Mouse (Mus musculus) E14TG2a.4 (cell line): ENCODE results near the gene Cela1.
A peak's percentile ranks its signal among the peaks of the same experiment; 100 is the strongest.

Experiments
- H3K27me3 ChIP-seq: 2 replicates; pipeline ENCODE4 v1.6.1; 2014; ENCODE audit warnings: low read length, control low read depth; ENCODE audit not compliant: insufficient read depth
- H3K36me3 ChIP-seq: 2 replicates; pipeline ENCODE4 v1.6.1; 2014; ENCODE audit warnings: low read length, control low read depth; ENCODE audit not compliant: insufficient read depth
- H3K4me1 ChIP-seq: replicated peaks from 2 replicates; pipeline ENCODE4 v1.6.1; 2014; ENCODE audit warnings: low read depth, low read length, control low read depth
- H3K4me3 ChIP-seq: replicated peaks from 2 replicates; pipeline ENCODE4 v1.5.1; 2014; ENCODE audit warnings: mild to moderate bottlenecking, low read length
- H3K9me3 ChIP-seq: 2 replicates; pipeline ENCODE4 v1.6.1; 2014; ENCODE audit warnings: low read length, control low read depth
- CTCF ChIP-seq: conservative IDR thresholded peaks from 2 replicates; pipeline ENCODE4 v1.5.1; 2014; ENCODE audit warnings: low read length
- NANOG ChIP-seq: IDR thresholded peaks from 2 replicates; pipeline ENCODE4 v1.6.1; 2014; ENCODE audit warnings: borderline replicate concordance, low read length, mixed read lengths
- POU5F1 ChIP-seq: IDR thresholded peaks from 2 replicates; pipeline ENCODE4 v1.6.1; 2014; ENCODE audit warnings: low read length, borderline replicate concordance

Gene Cela1

GRCm38 (mm10) chr15:100726721-100727120 lies 39.0 kb upstream of the Cela1 start:
- no peaks in the 10 kb centered on the region for H3K36me3 ChIP-seq
- H3K4me1 ChIP-seq = peaks cover 35% of the 10 kb centered on the region
- H3K9me3 ChIP-seq = no peaks in the 10 kb centered on the region
- TF ChIP-seq CTCF = no peak
- TF ChIP-seq NANOG = no peak
- no peak for TF ChIP-seq POU5F1
- no peak overlapping the region for H3K4me3 ChIP-seq
- peaks cover 77% of the 10 kb centered on the region for H3K27me3 ChIP-seq

GRCm38 (mm10) chr15:100723505-100723904 lies 35.8 kb upstream of the Cela1 start:
- Histone ChIP-seq H3K36me3 (no peaks in the 10 kb centered on the region), H3K27me3 (peaks cover 56% of the 10 kb centered on the region), H3K4me3 (no peak overlapping the region), H3K4me1 (peaks cover 36% of the 10 kb centered on the region), H3K9me3 (no peaks in the 10 kb centered on the region)
- TF ChIP-seq CTCF = no peak
- no peak for TF ChIP-seq NANOG
- TF ChIP-seq POU5F1 = no peak

- Histone ChIP-seq H3K4me1 (peaks cover 28% of the 10 kb centered on the region), H3K36me3 (no peaks in the 10 kb centered on the region), H3K4me3 (no peak overlapping the region), H3K27me3 (peaks cover 46% of the 10 kb centered on the region), H3K9me3 (no peaks in the 10 kb centered on the region)
- no peak for TF ChIP-seq NANOG
- no peak for TF ChIP-seq POU5F1
- no peak for TF ChIP-seq CTCF
These were observed 34.8 kb upstream of the Cela1 start for GRCm38 (mm10) chr15:100722564-100722963.

GRCm38 (mm10) chr15:100722026-100722425 lies 34.3 kb upstream of the Cela1 start:
- TF ChIP-seq CTCF (no peak), POU5F1 (no peak), NANOG (no peak)
- peaks cover 41% of the 10 kb centered on the region for H3K27me3 ChIP-seq
- H3K4me1 ChIP-seq = peaks cover 28% of the 10 kb centered on the region
- no peaks in the 10 kb centered on the region for H3K9me3 ChIP-seq
- no peaks in the 10 kb centered on the region for H3K36me3 ChIP-seq
- no peak overlapping the region for H3K4me3 ChIP-seq

- peaks cover 28% of the 10 kb centered on the region for H3K4me1 ChIP-seq
- TF ChIP-seq NANOG (no peak), CTCF (no peak), POU5F1 (no peak)
- H3K9me3 ChIP-seq = no peaks in the 10 kb centered on the region
- peaks cover 3% of the 10 kb centered on the region for H3K36me3 ChIP-seq
- no peak overlapping the region for H3K4me3 ChIP-seq
- peaks cover 35% of the 10 kb centered on the region for H3K27me3 ChIP-seq
These were observed 33.7 kb upstream of the Cela1 start for GRCm38 (mm10) chr15:100721445-100721844.

- peak overlapping the region; percentile 67 for H3K4me3 ChIP-seq
- peaks cover 25% of the 10 kb centered on the region for H3K27me3 ChIP-seq
- H3K9me3 ChIP-seq = no peaks in the 10 kb centered on the region
- H3K4me1 ChIP-seq = peaks cover 31% of the 10 kb centered on the region
- TF ChIP-seq POU5F1 = no peak
- peak; percentile 30; the same call in 1 of the 2 replicates for TF ChIP-seq NANOG
- peaks cover 17% of the 10 kb centered on the region for H3K36me3 ChIP-seq
These were observed 32.3 kb upstream of the Cela1 start for GRCm38 (mm10) chr15:100720066-100720465.

- peak overlapping the region; percentile 67 for H3K4me3 ChIP-seq
- H3K9me3 ChIP-seq = no peaks in the 10 kb centered on the region
- H3K4me1 ChIP-seq = peaks cover 40% of the 10 kb centered on the region
- peaks cover 20% of the 10 kb centered on the region for H3K36me3 ChIP-seq
- TF ChIP-seq NANOG = no peak
- no peak for TF ChIP-seq CTCF
- no peak for TF ChIP-seq POU5F1
- H3K27me3 ChIP-seq = peaks cover 25% of the 10 kb centered on the region
These were observed 31.5 kb upstream of the Cela1 start for GRCm38 (mm10) chr15:100719217-100719616.

- no peak overlapping the region for H3K4me3 ChIP-seq
- H3K36me3 ChIP-seq = peaks cover 20% of the 10 kb centered on the region
- no peaks in the 10 kb centered on the region for H3K9me3 ChIP-seq
- peaks cover 41% of the 10 kb centered on the region for H3K4me1 ChIP-seq
- H3K27me3 ChIP-seq = peaks cover 20% of the 10 kb centered on the region
- TF ChIP-seq NANOG = no peak
- peak; percentile 47 for TF ChIP-seq CTCF
These were observed 30.9 kb upstream of the Cela1 start for GRCm38 (mm10) chr15:100718572-100718971.

GRCm38 (mm10) chr15:100717933-100718332 lies 30.2 kb upstream of the Cela1 start:
- Histone ChIP-seq H3K36me3 (peaks cover 20% of the 10 kb centered on the region), H3K4me1 (peaks cover 46% of the 10 kb centered on the region), H3K27me3 (peaks cover 19% of the 10 kb centered on the region), H3K4me3 (no peak overlapping the region), H3K9me3 (no peaks in the 10 kb centered on the region)
- TF ChIP-seq POU5F1 = no peak
- no peak for TF ChIP-seq NANOG
- no peak for TF ChIP-seq CTCF
